Mouse (Mus musculus): ENCODE results near the gene Flt3l. TPM values are rescaled to one million over a fixed set of nuclear protein-coding genes. Genes with fewer than 3 reads are reported as not detected.

Gene Flt3l
- polyA plus RNA-seq, 1 experiment from 2014 or later, result 1.7 TPM

GRCm38 (mm10) chr7:45124224-45125143 lies 11.7 kb downstream of the Flt3l start, which contains the start of gene Rps11:
TSS of gene Rps11 (minus strand) at chr7:45124439.
- Histone ChIP-seq H3K27ac (peak within 1 kb of the TSS; percentile 91), H3K4me1 (replicated peaks; ENCODE audit: control insufficient read depth, insufficient read depth, low read length) (peaks cover 31% of the 10 kb centered on the region), H3K4me3 (replicated peaks; ENCODE audit: low read length) (peak within 1 kb of the TSS; percentile 92), H3K9ac (peak within 1 kb of the TSS; percentile 98), H3K4me2 (replicated peaks) (peak within 1 kb of the TSS; percentile 96), H3K36me3 (replicated peaks; ENCODE audit: control insufficient read depth, insufficient read depth) (peaks cover 68% of the 10 kb centered on the region), H3K9me3 (ENCODE audit: control insufficient read depth, low read length) (no peaks in the 10 kb centered on the region), H3K27me3 (ENCODE audit: control insufficient read depth, insufficient read depth, low read length) (no peaks in the 10 kb centered on the region)
- ATAC-seq (ENCODE audit: low FRiP score), result peak; percentile 88
- DNase-seq (ENCODE audit: low spot score), result peak; percentile 99
- under 1% methylated on average over 59 of the region's 59 CpGs for WGBS

- DNase-seq (ENCODE audit: low spot score) (no peak), ATAC-seq (ENCODE audit: low FRiP score) (no peak)
- H3K4me3 ChIP-seq (replicated peaks; ENCODE audit: low read length), result peak overlapping the region; percentile 92
- no peaks in the 10 kb centered on the region for H3K9me3 ChIP-seq (ENCODE audit: control insufficient read depth, low read length)
- H3K27ac ChIP-seq, result peak overlapping the region; percentile 91
- 26% methylated on average over 12 of the region's 12 CpGs for WGBS
- peaks cover 27% of the 10 kb centered on the region for H3K4me1 ChIP-seq (replicated peaks; ENCODE audit: control insufficient read depth, insufficient read depth, low read length)
- peak overlapping the region; percentile 96 for H3K4me2 ChIP-seq (replicated peaks)
- H3K27me3 ChIP-seq (ENCODE audit: control insufficient read depth, insufficient read depth, low read length), result no peaks in the 10 kb centered on the region
- H3K36me3 ChIP-seq (replicated peaks; ENCODE audit: control insufficient read depth, insufficient read depth), result peaks cover 81% of the 10 kb centered on the region
- peak overlapping the region; percentile 98 for H3K9ac ChIP-seq
Observed at GRCm38 (mm10) chr7:45123186-45123570, 13.1 kb downstream of the Flt3l start.

- Histone ChIP-seq H3K4me3 (replicated peaks; ENCODE audit: low read length) (peak overlapping the region; percentile 92), H3K36me3 (replicated peaks; ENCODE audit: control insufficient read depth, insufficient read depth) (peaks cover 87% of the 10 kb centered on the region), H3K27ac (no peak overlapping the region), H3K9ac (peak overlapping the region; percentile 98), H3K27me3 (ENCODE audit: control insufficient read depth, insufficient read depth, low read length) (no peaks in the 10 kb centered on the region), H3K9me3 (ENCODE audit: control insufficient read depth, low read length) (no peaks in the 10 kb centered on the region), H3K4me2 (replicated peaks) (peak overlapping the region; percentile 96), H3K4me1 (replicated peaks; ENCODE audit: control insufficient read depth, insufficient read depth, low read length) (peaks cover 26% of the 10 kb centered on the region)
- no peak for DNase-seq (ENCODE audit: low spot score)
- ATAC-seq (ENCODE audit: low FRiP score), result no peak
- 86% methylated on average over 15 of the region's 15 CpGs for WGBS
Observed at GRCm38 (mm10) chr7:45122561-45123185, 13.6 kb downstream of the Flt3l start.

- Histone ChIP-seq H3K36me3 (replicated peaks; ENCODE audit: control insufficient read depth, insufficient read depth) (peaks cover 83% of the 10 kb centered on the region), H3K4me3 (replicated peaks; ENCODE audit: low read length) (no peak overlapping the region), H3K4me2 (replicated peaks) (no peak overlapping the region), H3K9ac (no peak overlapping the region), H3K27ac (no peak overlapping the region), H3K9me3 (ENCODE audit: control insufficient read depth, low read length) (no peaks in the 10 kb centered on the region), H3K27me3 (ENCODE audit: control insufficient read depth, insufficient read depth, low read length) (no peaks in the 10 kb centered on the region), H3K4me1 (replicated peaks; ENCODE audit: control insufficient read depth, insufficient read depth, low read length) (peaks cover 19% of the 10 kb centered on the region)
- DNase-seq (ENCODE audit: low spot score) (no peak), ATAC-seq (ENCODE audit: low FRiP score) (no peak)
Observed at GRCm38 (mm10) chr7:45121966-45122365, 14.3 kb downstream of the Flt3l start.

- Histone ChIP-seq H3K27me3 (ENCODE audit: control insufficient read depth, insufficient read depth, low read length) (no peaks in the 10 kb centered on the region), H3K4me2 (replicated peaks) (no peak overlapping the region), H3K9ac (no peak overlapping the region), H3K27ac (no peak overlapping the region), H3K4me3 (replicated peaks; ENCODE audit: low read length) (no peak overlapping the region), H3K36me3 (replicated peaks; ENCODE audit: control insufficient read depth, insufficient read depth) (peaks cover 77% of the 10 kb centered on the region), H3K4me1 (replicated peaks; ENCODE audit: control insufficient read depth, insufficient read depth, low read length) (peaks cover 14% of the 10 kb centered on the region), H3K9me3 (ENCODE audit: control insufficient read depth, low read length) (no peaks in the 10 kb centered on the region)
- no peak for ATAC-seq (ENCODE audit: low FRiP score)
- 77% methylated on average over 8 of the region's 8 CpGs for WGBS
- no peak for DNase-seq (ENCODE audit: low spot score)
Observed at GRCm38 (mm10) chr7:45121404-45121803, 14.8 kb downstream of the Flt3l start.

- no peak overlapping the region for H3K4me3 ChIP-seq (replicated peaks; ENCODE audit: low read length)
- H3K9me3 ChIP-seq (ENCODE audit: control insufficient read depth, low read length), result no peaks in the 10 kb centered on the region
- H3K36me3 ChIP-seq (replicated peaks; ENCODE audit: control insufficient read depth, insufficient read depth), result peaks cover 63% of the 10 kb centered on the region
- no peak overlapping the region for H3K4me2 ChIP-seq (replicated peaks)
- no peak overlapping the region for H3K9ac ChIP-seq
- 82% methylated on average over 5 of the region's 5 CpGs for WGBS
- no peak overlapping the region for H3K27ac ChIP-seq
- no peaks in the 10 kb centered on the region for H3K27me3 ChIP-seq (ENCODE audit: control insufficient read depth, insufficient read depth, low read length)
- ATAC-seq (ENCODE audit: low FRiP score), result no peak
- H3K4me1 ChIP-seq (replicated peaks; ENCODE audit: control insufficient read depth, insufficient read depth, low read length), result peaks cover 10% of the 10 kb centered on the region
- DNase-seq (ENCODE audit: low spot score), result no peak
Observed at GRCm38 (mm10) chr7:45119780-45120709, 16.2 kb downstream of the Flt3l start.

- H3K4me2 ChIP-seq (replicated peaks), result no peak overlapping the region
- H3K36me3 ChIP-seq (replicated peaks; ENCODE audit: control insufficient read depth, insufficient read depth), result peaks cover 59% of the 10 kb centered on the region
- no peaks in the 10 kb centered on the region for H3K27me3 ChIP-seq (ENCODE audit: control insufficient read depth, insufficient read depth, low read length)
- no peaks in the 10 kb centered on the region for H3K9me3 ChIP-seq (ENCODE audit: control insufficient read depth, low read length)
- H3K9ac ChIP-seq, result no peak overlapping the region
- ATAC-seq (ENCODE audit: low FRiP score) (no peak), DNase-seq (ENCODE audit: low spot score) (no peak)
- no peak overlapping the region for H3K4me3 ChIP-seq (replicated peaks; ENCODE audit: low read length)
- 92% methylated on average over 6 of the region's 6 CpGs for WGBS
- no peak overlapping the region for H3K27ac ChIP-seq
- peaks cover 5% of the 10 kb centered on the region for H3K4me1 ChIP-seq (replicated peaks; ENCODE audit: control insufficient read depth, insufficient read depth, low read length)
Observed at GRCm38 (mm10) chr7:45118336-45118735, 17.9 kb downstream of the Flt3l start.

GRCm38 (mm10) chr7:45117566-45117965 lies 18.7 kb downstream of the Flt3l start:
- DNase-seq (ENCODE audit: low spot score) (no peak), ATAC-seq (ENCODE audit: low FRiP score) (no peak)
- WGBS, result 80% methylated on average over 8 of the region's 8 CpGs
- no peak overlapping the region for H3K9ac ChIP-seq
- no peak overlapping the region for H3K27ac ChIP-seq
- H3K27me3 ChIP-seq (ENCODE audit: control insufficient read depth, insufficient read depth, low read length), result no peaks in the 10 kb centered on the region
- H3K4me1 ChIP-seq (replicated peaks; ENCODE audit: control insufficient read depth, insufficient read depth, low read length), result no peaks in the 10 kb centered on the region
- no peak overlapping the region for H3K4me2 ChIP-seq (replicated peaks)
- H3K9me3 ChIP-seq (ENCODE audit: control insufficient read depth, low read length), result no peaks in the 10 kb centered on the region
- H3K36me3 ChIP-seq (replicated peaks; ENCODE audit: control insufficient read depth, insufficient read depth), result peaks cover 51% of the 10 kb centered on the region
- no peak overlapping the region for H3K4me3 ChIP-seq (replicated peaks; ENCODE audit: low read length)

- Histone ChIP-seq H3K4me1 (replicated peaks; ENCODE audit: control insufficient read depth, insufficient read depth, low read length) (no peaks in the 10 kb centered on the region), H3K9ac (no peak overlapping the region), H3K4me3 (replicated peaks; ENCODE audit: low read length) (no peak overlapping the region), H3K36me3 (replicated peaks; ENCODE audit: control insufficient read depth, insufficient read depth) (peaks cover 10% of the 10 kb centered on the region), H3K4me2 (replicated peaks) (no peak overlapping the region), H3K27me3 (ENCODE audit: control insufficient read depth, insufficient read depth, low read length) (no peaks in the 10 kb centered on the region), H3K9me3 (ENCODE audit: control insufficient read depth, low read length) (no peaks in the 10 kb centered on the region), H3K27ac (no peak overlapping the region)
- ATAC-seq (ENCODE audit: low FRiP score) (no peak), DNase-seq (ENCODE audit: low spot score) (no peak)
- WGBS, result 90% methylated on average over 2 of the region's 2 CpGs
Observed at GRCm38 (mm10) chr7:45113476-45113875, 22.8 kb downstream of the Flt3l start.
